7 mouse cellular contexts compared by ENCODE assay signal in genomic region chr15:93115674-93116102, GRCm38 (mm10).
DNase-seq lines count a peak whose midpoint lies in the region; ATAC-seq lines count a peak whose summit lies in the region.

No protein-coding gene starts in this region.

- 0 out of 2 replicates have a peak, but pooled peaks cover 4% of the 10 kb centered on the region for H3K27me3 ChIP-seq in embryonic facial prominence, embryonic 10.5 days (replicated peaks; ENCODE audit: low read depth, poor library complexity, severe bottlenecking)
- no peaks in the 10 kb centered on the region; the same call in 1 of the 2 replicates for H3K27me3 ChIP-seq in neural tube, embryonic 13.5 days

- ATAC-seq in neural tube, embryonic 13.5 days (ENCODE audit: low read depth), result peak; percentile 88

- peak overlapping the region; percentile 52 for H3K4me2 ChIP-seq in neural tube, embryonic 13.5 days

- H3K9me3 ChIP-seq in embryonic facial prominence, embryonic 10.5 days, result no peaks in the 10 kb centered on the region
- no peaks in the 10 kb centered on the region for H3K9me3 ChIP-seq in neural tube, embryonic 13.5 days

- peak overlapping the region; percentile 56 for H3K4me3 ChIP-seq in embryonic facial prominence, embryonic 10.5 days
- H3K4me3 ChIP-seq in neural tube, embryonic 13.5 days, result peak overlapping the region; percentile 19

- peak overlapping the region; percentile 55 for H3K9ac ChIP-seq in neural tube, embryonic 13.5 days

- intact Hi-C loops in heart, postnatal 36 days (cut with DNase I), result no loop called here
- intact Hi-C loops in left cerebral cortex, postnatal 4 days (cut with DNase I), result loop anchor here (5.0 kb wide), 1 partner anchor 162 kb away; the partner anchor contains the start of gene Gxylt1

- peak overlapping the region; percentile 71 for H3K27ac ChIP-seq in embryonic facial prominence, embryonic 10.5 days (replicated peaks)
- peak overlapping the region; percentile 54 for H3K27ac ChIP-seq in neural tube, embryonic 13.5 days (replicated peaks)

- 4% methylated on average over 16 of the region's 16 CpGs for WGBS in embryonic facial prominence, embryonic 10.5 days
- WGBS in neural tube, embryonic 13.5 days, result 2% methylated on average over 16 of the region's 16 CpGs

- DNase-seq in ovary, postnatal 36 days (ENCODE audit: low spot score), result peak; percentile 5
- no peak for DNase-seq in ovary, postnatal 14 days (ENCODE audit: low spot score)
- peak; percentile 63 for DNase-seq in embryonic facial prominence, embryonic 10.5 days (ENCODE audit: low spot score)
- DNase-seq in heart, postnatal 36 days, result peak; percentile 3 to 4
- DNase-seq in left cerebral cortex, postnatal 4 days, result peak; percentile 87
- DNase-seq in spleen, postnatal 10 days (ENCODE audit: low spot score in 2 of 2), result no peak

- peaks cover 9% of the 10 kb centered on the region for H3K4me1 ChIP-seq in embryonic facial prominence, embryonic 10.5 days
- peaks cover 15% of the 10 kb centered on the region for H3K4me1 ChIP-seq in neural tube, embryonic 13.5 days (replicated peaks)

- H3K36me3 ChIP-seq in embryonic facial prominence, embryonic 10.5 days (replicated peaks), result no peaks in the 10 kb centered on the region
- H3K36me3 ChIP-seq in neural tube, embryonic 13.5 days, result no peaks in the 10 kb centered on the region

Comparison
In these comparisons a context has a peak if more than half of its experiments do, and no peak if none do; other contexts are left out.
1. DNase-seq: peak in ovary, postnatal 36 days (single experiment), embryonic facial prominence, embryonic 10.5 days (single experiment), heart, postnatal 36 days (2 of 2) and left cerebral cortex, postnatal 4 days (single experiment); none in ovary, postnatal 14 days (single experiment) and spleen, postnatal 10 days (0 of 2).